Mouse (Mus musculus): ENCODE data around the gene Nr2c2ap. TPM values are rescaled to one million over a fixed set of nuclear protein-coding genes. Genes with fewer than 3 reads are reported as not detected.

Gene Nr2c2ap
- polyA plus RNA-seq, 1 experiment from 2014 or later, result 14.9 TPM

- peaks cover 18% of the 10 kb centered on the region for H3K4me1 ChIP-seq (ENCODE audit: insufficient read depth)
- no peak overlapping the region for H3K4me3 ChIP-seq (ENCODE audit: low read depth, low read length)
- TF ChIP-seq EP300 (IDR thresholded peaks at IDR 0.05; ENCODE audit: low read depth), result no peak
- no peak for TF ChIP-seq CTCF (IDR thresholded peaks at IDR 0.05; ENCODE audit: low read depth)
- no peak overlapping the region for H3K4me2 ChIP-seq (ENCODE audit: low read depth, low read length)
- no peaks in the 10 kb centered on the region for H3K9me3 ChIP-seq (ENCODE audit: low read length)
- no peak overlapping the region for H3K9ac ChIP-seq (replicated peaks)
- DNase-seq (no peak), ATAC-seq (no peak)
- WGBS (ENCODE audit: insufficient replicate concordance), result 76% methylated on average over 2 of the region's 2 CpGs
- no peaks in the 10 kb centered on the region for H3K27me3 ChIP-seq (ENCODE audit: insufficient read depth, low read length)
- H3K36me3 ChIP-seq (replicated peaks; ENCODE audit: insufficient read depth, low read length), result peaks cover 7% of the 10 kb centered on the region
- no peak overlapping the region for H3K27ac ChIP-seq (ENCODE audit: low read depth)
These were observed 47.1 kb downstream of the Nr2c2ap start for GRCm38 (mm10) chr8:70178231-70178630.

DNA sequence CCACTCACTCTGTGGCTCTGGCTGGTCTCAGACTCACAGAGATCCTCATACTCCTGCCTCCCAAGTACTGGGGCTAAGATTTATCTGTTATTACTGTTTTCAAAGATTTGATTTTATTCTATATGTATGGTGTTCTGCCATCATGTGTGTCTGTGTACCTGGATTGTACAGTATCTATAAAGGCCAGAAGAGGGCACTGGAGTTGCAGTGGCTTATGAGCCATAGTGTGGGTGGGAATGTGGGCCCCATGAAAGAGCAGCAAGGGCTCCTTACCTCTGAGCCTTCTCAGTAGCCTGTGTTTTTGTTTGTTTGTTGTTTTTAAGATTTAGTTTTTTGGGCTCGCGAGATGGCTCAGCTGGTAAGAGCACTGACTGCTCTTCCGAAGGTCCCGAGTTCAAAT, 47.9 kb downstream of the Nr2c2ap start:
- TF ChIP-seq EP300 (IDR thresholded peaks at IDR 0.05; ENCODE audit: low read depth) (no peak), CTCF (IDR thresholded peaks at IDR 0.05; ENCODE audit: low read depth) (peak; percentile 68)
- no peak overlapping the region for H3K27ac ChIP-seq (ENCODE audit: low read depth)
- ATAC-seq (no peak), DNase-seq (no peak)
- H3K9me3 ChIP-seq (ENCODE audit: low read length), result no peaks in the 10 kb centered on the region
- no peak overlapping the region for H3K9ac ChIP-seq (replicated peaks)
- peaks cover 7% of the 10 kb centered on the region for H3K36me3 ChIP-seq (replicated peaks; ENCODE audit: insufficient read depth, low read length)
- H3K4me2 ChIP-seq (ENCODE audit: low read depth, low read length), result no peak overlapping the region
- H3K27me3 ChIP-seq (ENCODE audit: insufficient read depth, low read length), result no peaks in the 10 kb centered on the region
- H3K4me3 ChIP-seq (ENCODE audit: low read depth, low read length), result no peak overlapping the region
- WGBS (ENCODE audit: insufficient replicate concordance), result 97% methylated on average over 4 of the region's 4 CpGs
- peaks cover 9% of the 10 kb centered on the region for H3K4me1 ChIP-seq (ENCODE audit: insufficient read depth)

GRCm38 (mm10) chr8:70181212-70181902, 50.2 kb downstream of the Nr2c2ap start:
- WGBS (ENCODE audit: insufficient replicate concordance), result 73% methylated on average over 14 of the region's 16 CpGs

DNA sequence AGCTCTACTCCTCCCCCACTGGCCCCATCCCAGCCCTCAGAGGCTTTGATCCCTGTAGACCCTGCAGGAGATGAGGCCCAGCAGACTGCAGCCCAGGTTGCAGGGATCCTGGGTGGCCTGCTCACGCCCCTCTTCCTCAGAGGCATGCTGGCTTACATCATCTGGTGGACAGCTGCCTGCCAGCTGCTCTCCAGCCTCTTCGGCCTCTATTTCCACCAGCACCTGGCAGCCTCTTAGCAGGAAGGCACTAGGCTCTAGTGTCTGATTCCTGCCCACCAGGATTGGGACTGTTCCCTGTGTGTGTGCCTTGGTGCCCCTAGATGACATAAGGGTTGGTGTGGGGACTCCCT, 50.7 kb downstream of the Nr2c2ap start:
- no peak overlapping the region for H3K4me3 ChIP-seq (ENCODE audit: low read depth, low read length)
- WGBS (ENCODE audit: insufficient replicate concordance), result 74% methylated on average over 2 of the region's 2 CpGs
- TF ChIP-seq CTCF (IDR thresholded peaks at IDR 0.05; ENCODE audit: low read depth) (no peak), EP300 (IDR thresholded peaks at IDR 0.05; ENCODE audit: low read depth) (no peak)
- DNase-seq (no peak), ATAC-seq (peak; percentile 25)
- H3K9me3 ChIP-seq (ENCODE audit: low read length), result no peaks in the 10 kb centered on the region
- H3K36me3 ChIP-seq (replicated peaks; ENCODE audit: insufficient read depth, low read length), result peaks cover 12% of the 10 kb centered on the region
- peaks cover 6% of the 10 kb centered on the region for H3K4me1 ChIP-seq (ENCODE audit: insufficient read depth)
- H3K27ac ChIP-seq (ENCODE audit: low read depth), result no peak overlapping the region
- no peak overlapping the region for H3K4me2 ChIP-seq (ENCODE audit: low read depth, low read length)
- no peak overlapping the region for H3K9ac ChIP-seq (replicated peaks)
- H3K27me3 ChIP-seq (ENCODE audit: insufficient read depth, low read length), result no peaks in the 10 kb centered on the region

More at GRCm38 (mm10) chr8:70181212-70181902, 50.2 kb downstream of the Nr2c2ap start:
- no peak overlapping the region for H3K27ac ChIP-seq (ENCODE audit: low read depth)
- H3K4me1 ChIP-seq (ENCODE audit: insufficient read depth), result peaks cover 6% of the 10 kb centered on the region
- H3K4me2 ChIP-seq (ENCODE audit: low read depth, low read length), result no peak overlapping the region
- no peaks in the 10 kb centered on the region for H3K27me3 ChIP-seq (ENCODE audit: insufficient read depth, low read length)
- no peak for TF ChIP-seq EP300 (IDR thresholded peaks at IDR 0.05; ENCODE audit: low read depth)
- TF ChIP-seq CTCF (IDR thresholded peaks at IDR 0.05; ENCODE audit: low read depth), result no peak
- DNase-seq (no peak), ATAC-seq (peak; percentile 44)
- H3K4me3 ChIP-seq (ENCODE audit: low read depth, low read length), result no peak overlapping the region
- H3K9ac ChIP-seq (replicated peaks), result no peak overlapping the region
- H3K36me3 ChIP-seq (replicated peaks; ENCODE audit: insufficient read depth, low read length), result peaks cover 8% of the 10 kb centered on the region
- no peaks in the 10 kb centered on the region for H3K9me3 ChIP-seq (ENCODE audit: low read length)

- Histone ChIP-seq H3K27ac (ENCODE audit: low read depth) (no peak overlapping the region), H3K4me2 (ENCODE audit: low read depth, low read length) (no peak overlapping the region), H3K27me3 (ENCODE audit: insufficient read depth, low read length) (no peaks in the 10 kb centered on the region), H3K9ac (replicated peaks) (no peak overlapping the region), H3K4me3 (ENCODE audit: low read depth, low read length) (no peak overlapping the region), H3K4me1 (ENCODE audit: insufficient read depth) (peaks cover 6% of the 10 kb centered on the region), H3K36me3 (replicated peaks; ENCODE audit: insufficient read depth, low read length) (peaks cover 20% of the 10 kb centered on the region), H3K9me3 (ENCODE audit: low read length) (no peaks in the 10 kb centered on the region)
- WGBS (ENCODE audit: insufficient replicate concordance), result 85% methylated on average over 4 of the region's 4 CpGs
- no peak for TF ChIP-seq EP300 (IDR thresholded peaks at IDR 0.05; ENCODE audit: low read depth)
- TF ChIP-seq CTCF (IDR thresholded peaks at IDR 0.05; ENCODE audit: low read depth), result no peak
- no peak for ATAC-seq
- DNase-seq, result no peak
These were observed 52.1 kb downstream of the Nr2c2ap start for GRCm38 (mm10) chr8:70183194-70183593.

Small RNA genes lying within 50 kb of the gene (microRNA-seq; reads per million reads assigned to microRNA genes)
- gene Mir7066, result not detected

Other genes starting within 250 kb of the Nr2c2ap start
- gene Cilp2, start 243.6 kb upstream of the Nr2c2ap start, polyA plus RNA-seq (2015; fragmentation: Nextera tagmentation; extraction: Ambion mirVana), result 0.02 TPM in 1 of 2 replicates, not detected in the other
- 1.3 and 1.7 TPM in 2 replicates for gene Tssk6, start 229.1 kb upstream of the Nr2c2ap start, polyA plus RNA-seq (2015; fragmentation: Nextera tagmentation; extraction: Ambion mirVana)
- gene Ndufa13, start 228.8 kb upstream of the Nr2c2ap start, polyA plus RNA-seq (2015; fragmentation: Nextera tagmentation; extraction: Ambion mirVana), result 152 TPM in 2 replicates
- 0.72 and 0.89 TPM in 2 replicates for gene Yjefn3, start 228.6 kb upstream of the Nr2c2ap start, polyA plus RNA-seq (2015; fragmentation: Nextera tagmentation; extraction: Ambion mirVana)
- gene Gatad2a, start 134.9 kb upstream of the Nr2c2ap start, polyA plus RNA-seq (2015; fragmentation: Nextera tagmentation; extraction: Ambion mirVana), result 19.5 and 20.7 TPM in 2 replicates
- gene Mau2, start 88.6 kb upstream of the Nr2c2ap start, polyA plus RNA-seq (2015; fragmentation: Nextera tagmentation; extraction: Ambion mirVana), result 11.1 and 12.2 TPM in 2 replicates
- gene Sugp1, start 88.5 kb upstream of the Nr2c2ap start, polyA plus RNA-seq (2015; fragmentation: Nextera tagmentation; extraction: Ambion mirVana), result 11.7 and 11.8 TPM in 2 replicates
- 32.5 and 38.7 TPM in 2 replicates for gene Tm6sf2, start 58.4 kb upstream of the Nr2c2ap start, polyA plus RNA-seq (2015; fragmentation: Nextera tagmentation; extraction: Ambion mirVana)
- gene Hapln4, start 47.9 kb upstream of the Nr2c2ap start, polyA plus RNA-seq (2015; fragmentation: Nextera tagmentation; extraction: Ambion mirVana), result 0.02 TPM in 1 of 2 replicates, not detected in the other
- gene Ncan, start 10.5 kb upstream of the Nr2c2ap start, polyA plus RNA-seq (2015; fragmentation: Nextera tagmentation; extraction: Ambion mirVana), result not detected in 2 replicates
- 3.6 TPM in 2 replicates for gene Rfxank, start 7.8 kb downstream of the Nr2c2ap start, polyA plus RNA-seq (2015; fragmentation: Nextera tagmentation; extraction: Ambion mirVana)
- 17.6 and 18.8 TPM in 2 replicates for gene Borcs8, start 8.2 kb downstream of the Nr2c2ap start, polyA plus RNA-seq (2015; fragmentation: Nextera tagmentation; extraction: Ambion mirVana)
- gene Mef2b, start 8.4 kb downstream of the Nr2c2ap start, polyA plus RNA-seq (2015; fragmentation: Nextera tagmentation; extraction: Ambion mirVana), result 0.11 TPM in 1 of 2 replicates, not detected in the other
- gene Tmem161a, start 41.0 kb downstream of the Nr2c2ap start, polyA plus RNA-seq (2015; fragmentation: Nextera tagmentation; extraction: Ambion mirVana), result 17.3 and 20.2 TPM in 2 replicates
- gene Slc25a42, start 81.0 kb downstream of the Nr2c2ap start, polyA plus RNA-seq (2015; fragmentation: Nextera tagmentation; extraction: Ambion mirVana), result 18.5 and 19.2 TPM in 2 replicates
- gene Sugp2, start 102.9 kb downstream of the Nr2c2ap start, polyA plus RNA-seq (2015; fragmentation: Nextera tagmentation; extraction: Ambion mirVana), result 7.3 and 8.3 TPM in 2 replicates
- 5.3 and 6.3 TPM in 2 replicates for gene Armc6, start 103.1 kb downstream of the Nr2c2ap start, polyA plus RNA-seq (2015; fragmentation: Nextera tagmentation; extraction: Ambion mirVana)
- 4.3 and 5.6 TPM in 2 replicates for gene Homer3, start 151.5 kb downstream of the Nr2c2ap start, polyA plus RNA-seq (2015; fragmentation: Nextera tagmentation; extraction: Ambion mirVana)
- gene Ddx49, start 171.2 kb downstream of the Nr2c2ap start, polyA plus RNA-seq (2015; fragmentation: Nextera tagmentation; extraction: Ambion mirVana), result 15.2 and 16.3 TPM in 2 replicates
- 162 and 171 TPM in 2 replicates for gene Cope, start 171.2 kb downstream of the Nr2c2ap start, polyA plus RNA-seq (2015; fragmentation: Nextera tagmentation; extraction: Ambion mirVana)
- 0.12 TPM in 1 of 2 replicates, not detected in the other for gene Cers1, start 184.4 kb downstream of the Nr2c2ap start, polyA plus RNA-seq (2015; fragmentation: Nextera tagmentation; extraction: Ambion mirVana)
- gene Gdf1, start 198.5 kb downstream of the Nr2c2ap start, polyA plus RNA-seq (2015; fragmentation: Nextera tagmentation; extraction: Ambion mirVana), result 0.16 TPM in 1 of 2 replicates, not detected in the other
- 6.7 and 7.1 TPM in 2 replicates for gene Upf1, start 221.9 kb downstream of the Nr2c2ap start, polyA plus RNA-seq (2015; fragmentation: Nextera tagmentation; extraction: Ambion mirVana)
- gene Comp, start 242.2 kb downstream of the Nr2c2ap start, polyA plus RNA-seq (2015; fragmentation: Nextera tagmentation; extraction: Ambion mirVana), result 3.0 and 4.0 TPM in 2 replicates

Measured in liver, postnatal 0 days (tissue).